ENCODE assay signal across 7 mouse cellular contexts in genomic region chr11:69062761-69063224, GRCm38 (mm10). TPM values are rescaled to one million over a fixed set of nuclear protein-coding genes. Genes with fewer than 3 reads are reported as not detected.
DNase-seq lines count a peak whose midpoint lies in the region; ATAC-seq and TF ChIP-seq lines count a peak whose summit lies in the region.

No protein-coding gene starts in this region.

- H3K9ac ChIP-seq in limb, embryonic 11.5 days (ENCODE audit: low read length): no peak overlapping the region
- H3K9ac ChIP-seq in midbrain, embryonic 13.5 days (replicated peaks): no peak overlapping the region

- H3K27me3 ChIP-seq in limb, embryonic 11.5 days (ENCODE audit: control insufficient read depth, insufficient read depth, low read length): no peaks in the 10 kb centered on the region
- H3K27me3 ChIP-seq in midbrain, embryonic 13.5 days: no peaks in the 10 kb centered on the region
- no peaks in the 10 kb centered on the region for H3K27me3 ChIP-seq in small intestine, adult 2 months (ENCODE audit: control insufficient read depth, insufficient read depth, low read length)

- peak overlapping the region; percentile 68 for H3K4me2 ChIP-seq in limb, embryonic 11.5 days (ENCODE audit: low read depth, severe bottlenecking)
- peak overlapping the region; percentile 69 for H3K4me2 ChIP-seq in midbrain, embryonic 13.5 days (replicated peaks)

- DNase-seq in adrenal gland, adult 2 months: peak; percentile 94
- DNase-seq in embryo, embryonic 11.5 days (ENCODE audit: low read depth, low spot score): peak; percentile 88
- DNase-seq in kidney, adult 11 months: peak; percentile 94
- peak; percentile 99 for DNase-seq in limb, embryonic 11.5 days (ENCODE audit: low spot score)

- TF ChIP-seq CTCF in small intestine, adult 2 months (IDR thresholded peaks at IDR 0.05; ENCODE audit: extremely low read depth, insufficient read length, insufficient replicate concordance, low read depth, low read length): no peak

- peak overlapping the region; percentile 72 for H3K4me3 ChIP-seq in limb, embryonic 11.5 days (ENCODE audit: low read depth, low read length)
- H3K4me3 ChIP-seq in midbrain, embryonic 13.5 days (replicated peaks): peak overlapping the region; percentile 93
- peak overlapping the region; percentile 59 for H3K4me3 ChIP-seq in small intestine, adult 2 months (ENCODE audit: low read depth, low read length)

- H3K27ac ChIP-seq in limb, embryonic 11.5 days (replicated peaks; ENCODE audit: low read depth, low read length): no peak overlapping the region; the same call in 1 of the 2 replicates
- H3K27ac ChIP-seq in midbrain, embryonic 13.5 days: peak overlapping the region; percentile 60; the same call in 1 of the 2 replicates
- H3K27ac ChIP-seq in small intestine, adult 2 months (ENCODE audit: insufficient read depth, low read depth, low read length): peak overlapping the region; percentile 57

- peak; percentile 15 for ATAC-seq in granulocyte monocyte progenitor cell, adult 5-6 weeks (replicated peaks; ENCODE audit: poor library complexity, severe bottlenecking)
- ATAC-seq in limb, embryonic 11.5 days (ENCODE audit: insufficient number of reproducible peaks, low FRiP score, low TSS enrichment, low read depth): peak; percentile 65
- ATAC-seq in midbrain, embryonic 13.5 days: no peak

- TF ChIP-seq POLR2A in small intestine, adult 2 months (IDR thresholded peaks at IDR 0.05; ENCODE audit: low read depth, low read length): no peak

- H3K9me3 ChIP-seq in limb, embryonic 11.5 days (ENCODE audit: control insufficient read depth, low read length): no peaks in the 10 kb centered on the region
- H3K9me3 ChIP-seq in midbrain, embryonic 13.5 days: no peaks in the 10 kb centered on the region

- under 1% methylated on average over 19 of the region's 19 CpGs for whole genome bisulfite sequencing in limb, embryonic 11.5 days
- WGBS in midbrain, embryonic 13.5 days: under 1% methylated on average over 19 of the region's 19 CpGs
- under 1% methylated on average over 19 of the region's 19 CpGs for WGBS in small intestine, adult 2 months

- peaks cover 33% of the 10 kb centered on the region for H3K4me1 ChIP-seq in limb, embryonic 11.5 days (ENCODE audit: control insufficient read depth, insufficient read depth, low read length)
- peaks cover 49% of the 10 kb centered on the region for H3K4me1 ChIP-seq in midbrain, embryonic 13.5 days (replicated peaks)
- peaks cover 12% of the 10 kb centered on the region for H3K4me1 ChIP-seq in small intestine, adult 2 months (ENCODE audit: control insufficient read depth, insufficient read depth, insufficient read length, low read length)

- no peaks in the 10 kb centered on the region for H3K36me3 ChIP-seq in limb, embryonic 11.5 days (ENCODE audit: control insufficient read depth, insufficient read depth, low read length)
- H3K36me3 ChIP-seq in midbrain, embryonic 13.5 days: no peaks in the 10 kb centered on the region
- H3K36me3 ChIP-seq in small intestine, adult 2 months (ENCODE audit: control insufficient read depth, insufficient read depth, low read length): no peaks in the 10 kb centered on the region

RNA-seq across cellular contexts. Expression of gene Borcs6, which starts 3.3 kb away (rescaled TPM):
- 10 to 100 TPM; 21.3 to 26.4 TPM for total RNA-seq in adrenal gland, adult 2 months (2021)
- polyA plus RNA-seq in adrenal gland, adult 2 months (2012; rRNA removed): 38.9 and 41.4 TPM in 2 replicates
- 2.0 and 11.4 TPM in 2 replicates for total RNA-seq in granulocyte monocyte progenitor cell, adult 5-6 weeks (2014; fragmentation: Nextera tagmentation)
- 9.4 TPM in 2 replicates for total RNA-seq in granulocyte monocyte progenitor cell, adult 5-6 weeks (2017)
- 6.2 and 7.0 TPM in 2 replicates for polyA plus RNA-seq in limb, embryonic 11.5 days (2014; fragmentation: Nextera tagmentation; extraction: Ambion mirVana)
- 11.3 and 13.5 TPM in 2 replicates for polyA plus RNA-seq in midbrain, embryonic 13.5 days (2015; fragmentation: Nextera tagmentation; extraction: Ambion mirVana)
- polyA plus RNA-seq in small intestine, adult 2 months (2012; rRNA removed): 13.2 and 28.5 TPM in 2 replicates

RNA-seq across cellular contexts. Expression of gene Tmem107, which starts 7.8 kb away (rescaled TPM):
- 10 to 100 TPM in 1 of 2 experiments, 1 to 10 TPM in 1; 9.5 to 16.9 TPM for total RNA-seq in adrenal gland, adult 2 months (2021)
- polyA plus RNA-seq in adrenal gland, adult 2 months (2012; rRNA removed): 46.6 and 49.1 TPM in 2 replicates
- total RNA-seq in granulocyte monocyte progenitor cell, adult 5-6 weeks (2014; fragmentation: Nextera tagmentation): 15.1 and 48.9 TPM in 2 replicates
- 10.4 and 24.9 TPM in 2 replicates for total RNA-seq in granulocyte monocyte progenitor cell, adult 5-6 weeks (2017)
- 34.6 and 36.7 TPM in 2 replicates for polyA plus RNA-seq in limb, embryonic 11.5 days (2014; fragmentation: Nextera tagmentation; extraction: Ambion mirVana)
- polyA plus RNA-seq in midbrain, embryonic 13.5 days (2015; fragmentation: Nextera tagmentation; extraction: Ambion mirVana): 31.7 and 42.5 TPM in 2 replicates
- 11.8 and 12.8 TPM in 2 replicates for polyA plus RNA-seq in small intestine, adult 2 months (2012; rRNA removed)

RNA-seq across cellular contexts. Expression of gene Aurkb, which starts 17.3 kb away (rescaled TPM):
- total RNA-seq in adrenal gland, adult 2 months (2021): 1 to 10 TPM; 1.7 to 2.8 TPM
- polyA plus RNA-seq in adrenal gland, adult 2 months (2012; rRNA removed): 10.8 and 11.2 TPM in 2 replicates
- 80.2 and 105 TPM in 2 replicates for total RNA-seq in granulocyte monocyte progenitor cell, adult 5-6 weeks (2014; fragmentation: Nextera tagmentation)
- total RNA-seq in granulocyte monocyte progenitor cell, adult 5-6 weeks (2017): 102 and 122 TPM in 2 replicates
- 171 and 178 TPM in 2 replicates for polyA plus RNA-seq in limb, embryonic 11.5 days (2014; fragmentation: Nextera tagmentation; extraction: Ambion mirVana)
- 61.3 and 62.6 TPM in 2 replicates for polyA plus RNA-seq in midbrain, embryonic 13.5 days (2015; fragmentation: Nextera tagmentation; extraction: Ambion mirVana)
- 15.5 and 30.8 TPM in 2 replicates for polyA plus RNA-seq in small intestine, adult 2 months (2012; rRNA removed)

RNA-seq across cellular contexts. Expression of gene Vamp2, which starts 25.5 kb away (rescaled TPM):
- total RNA-seq in adrenal gland, adult 2 months (2021): 100 to 1,000 TPM; 104 to 130 TPM
- 425 and 479 TPM in 2 replicates for polyA plus RNA-seq in adrenal gland, adult 2 months (2012; rRNA removed)
- 59.2 and 63.1 TPM in 2 replicates for total RNA-seq in granulocyte monocyte progenitor cell, adult 5-6 weeks (2014; fragmentation: Nextera tagmentation)
- 7.2 and 8.6 TPM in 2 replicates for total RNA-seq in granulocyte monocyte progenitor cell, adult 5-6 weeks (2017)
- polyA plus RNA-seq in limb, embryonic 11.5 days (2014; fragmentation: Nextera tagmentation; extraction: Ambion mirVana): 64.2 and 73.3 TPM in 2 replicates
- polyA plus RNA-seq in midbrain, embryonic 13.5 days (2015; fragmentation: Nextera tagmentation; extraction: Ambion mirVana): 175 and 188 TPM in 2 replicates
- polyA plus RNA-seq in small intestine, adult 2 months (2012; rRNA removed): 33.5 and 84.4 TPM in 2 replicates

RNA-seq across cellular contexts. Expression of gene Per1, which starts 32.2 kb away (rescaled TPM):
- total RNA-seq in adrenal gland, adult 2 months (2021): 10 to 100 TPM; 55.0 to 75.9 TPM
- 41.3 and 76.1 TPM in 2 replicates for polyA plus RNA-seq in adrenal gland, adult 2 months (2012; rRNA removed)
- 10.3 and 11.7 TPM in 2 replicates for total RNA-seq in granulocyte monocyte progenitor cell, adult 5-6 weeks (2014; fragmentation: Nextera tagmentation)
- total RNA-seq in granulocyte monocyte progenitor cell, adult 5-6 weeks (2017): 9.4 and 9.8 TPM in 2 replicates
- 8.0 and 9.1 TPM in 2 replicates for polyA plus RNA-seq in limb, embryonic 11.5 days (2014; fragmentation: Nextera tagmentation; extraction: Ambion mirVana)
- 8.6 and 10.5 TPM in 2 replicates for polyA plus RNA-seq in midbrain, embryonic 13.5 days (2015; fragmentation: Nextera tagmentation; extraction: Ambion mirVana)
- 5.4 and 13.9 TPM in 2 replicates for polyA plus RNA-seq in small intestine, adult 2 months (2012; rRNA removed)
